Mouse (Mus musculus) kidney, postnatal 14 days (tissue): ENCODE data around the gene Lmf1.

Source experiments
- DNase-seq: peaks from one replicate; pipeline ENCODE4 v3.0.0; 2022; ENCODE audit warnings: mixed read lengths

The Lmf1 gene

GRCm38 (mm10) chr17:25643517-25644294, 64.8 kb downstream of the Lmf1 start:
- no peak for DNase-seq

GRCm38 (mm10) chr17:25644761-25645160, 65.9 kb downstream of the Lmf1 start:
- DNase-seq: no peak

- no peak for DNase-seq
Measured at GRCm38 (mm10) chr17:25645661-25646060, 66.8 kb downstream of the Lmf1 start.

GRCm38 (mm10) chr17:25647901-25648300, 69.0 kb downstream of the Lmf1 start:
- DNase-seq: no peak

GRCm38 (mm10) chr17:25648678-25649216, 69.9 kb downstream of the Lmf1 start:
- DNase-seq: no peak

GRCm38 (mm10) chr17:25650726-25651125, 71.8 kb downstream of the Lmf1 start:
- no peak for DNase-seq

- DNase-seq: no peak
Measured at GRCm38 (mm10) chr17:25652272-25652671, 73.4 kb downstream of the Lmf1 start.

- no peak for DNase-seq
Measured at GRCm38 (mm10) chr17:25656142-25656825, 77.4 kb downstream of the Lmf1 start.

- no peak for DNase-seq
Measured at GRCm38 (mm10) chr17:25656826-25657189, 77.9 kb downstream of the Lmf1 start.

- no peak for DNase-seq
Measured at GRCm38 (mm10) chr17:25663213-25663835, 84.4 kb downstream of the Lmf1 start.

- no peak for DNase-seq
Measured at GRCm38 (mm10) chr17:25665485-25665884, 86.6 kb downstream of the Lmf1 start.

GRCm38 (mm10) chr17:25665891-25666290, 87.0 kb downstream of the Lmf1 start:
- no peak for DNase-seq

- no peak for DNase-seq
Measured at GRCm38 (mm10) chr17:25668481-25669055, 89.7 kb downstream of the Lmf1 start.

- DNase-seq: no peak
Measured at GRCm38 (mm10) chr17:25672982-25673381, 94.1 kb downstream of the Lmf1 start.

- DNase-seq: no peak
Measured at GRCm38 (mm10) chr17:25677969-25678368, 99.1 kb downstream of the Lmf1 start.

GRCm38 (mm10) chr17:25679818-25680217, 100.9 kb downstream of the Lmf1 start:
- no peak for DNase-seq

GRCm38 (mm10) chr17:25681636-25682035, 102.8 kb downstream of the Lmf1 start:
- DNase-seq: peak; percentile 21

- DNase-seq: no peak
Measured at GRCm38 (mm10) chr17:25686323-25686722, 107.4 kb downstream of the Lmf1 start.

GRCm38 (mm10) chr17:25688922-25689321, 110.0 kb downstream of the Lmf1 start:
- DNase-seq: no peak

GRCm38 (mm10) chr17:25696263-25696662, 117.4 kb downstream of the Lmf1 start:
- no peak for DNase-seq

GRCm38 (mm10) chr17:25698446-25698845, 119.6 kb downstream of the Lmf1 start:
- DNase-seq: peak; percentile 75

GRCm38 (mm10) chr17:25700863-25701496, 122.1 kb downstream of the Lmf1 start:
- no peak for DNase-seq

GRCm38 (mm10) chr17:25709994-25710393, 131.1 kb downstream of the Lmf1 start:
- DNase-seq: no peak
